Mouse (Mus musculus): ENCODE data around the gene Ppp2r2c.

Ppp2r2c gene

GRCm38 (mm10) chr5:36870916-36871315 is 2.6 kb downstream of the Ppp2r2c start:
- in situ Hi-C loops (cut with MseI, MboI) = no loop called here

- in situ Hi-C loops (cut with MseI, MboI) = no loop called here
Measured at GRCm38 (mm10) chr5:36875956-36876355, 7.6 kb downstream of the Ppp2r2c start.

GRCm38 (mm10) chr5:36876777-36877396 is 8.6 kb downstream of the Ppp2r2c start:
- in situ Hi-C loops (cut with MseI, MboI) = no loop called here

- in situ Hi-C loops (cut with MseI, MboI) = no loop called here
Measured at GRCm38 (mm10) chr5:36877641-36878040, 9.3 kb downstream of the Ppp2r2c start.

- in situ Hi-C loops (cut with MseI, MboI) = no loop called here
Measured at GRCm38 (mm10) chr5:36878801-36879200, 10.5 kb downstream of the Ppp2r2c start.

- in situ Hi-C loops (cut with MseI, MboI) = no loop called here
Measured at GRCm38 (mm10) chr5:36880622-36881021, 12.3 kb downstream of the Ppp2r2c start.

GRCm38 (mm10) chr5:36883516-36883915 is 15.2 kb downstream of the Ppp2r2c start:
- in situ Hi-C loops (cut with MseI, MboI) = no loop called here

- in situ Hi-C loops (cut with MseI, MboI) = no loop called here
Measured at GRCm38 (mm10) chr5:36885067-36885466, 16.8 kb downstream of the Ppp2r2c start.

GRCm38 (mm10) chr5:36885595-36885994 is 17.3 kb downstream of the Ppp2r2c start:
- in situ Hi-C loops (cut with MseI, MboI) = no loop called here

- in situ Hi-C loops (cut with MseI, MboI) = no loop called here
Measured at GRCm38 (mm10) chr5:36886298-36886697, 18.0 kb downstream of the Ppp2r2c start.

- in situ Hi-C loops (cut with MseI, MboI) = no loop called here
Measured at GRCm38 (mm10) chr5:36886852-36887283, 18.6 kb downstream of the Ppp2r2c start.

GRCm38 (mm10) chr5:36887299-36887988 is 19.1 kb downstream of the Ppp2r2c start:
- in situ Hi-C loops (cut with MseI, MboI) = no loop called here

GRCm38 (mm10) chr5:36888501-36888900 is 20.2 kb downstream of the Ppp2r2c start:
- in situ Hi-C loops (cut with MseI, MboI) = no loop called here

GRCm38 (mm10) chr5:36888911-36889310 is 20.6 kb downstream of the Ppp2r2c start:
- in situ Hi-C loops (cut with MseI, MboI) = no loop called here

GRCm38 (mm10) chr5:36889380-36889886 is 21.1 kb downstream of the Ppp2r2c start:
- in situ Hi-C loops (cut with MseI, MboI) = no loop called here

- in situ Hi-C loops (cut with MseI, MboI) = no loop called here
Measured at GRCm38 (mm10) chr5:36890794-36891193, 22.5 kb downstream of the Ppp2r2c start.

GRCm38 (mm10) chr5:36891793-36892470 is 23.6 kb downstream of the Ppp2r2c start:
- in situ Hi-C loops (cut with MseI, MboI) = no loop called here

GRCm38 (mm10) chr5:36893263-36893662 is 24.9 kb downstream of the Ppp2r2c start:
- in situ Hi-C loops (cut with MseI, MboI) = no loop called here

- in situ Hi-C loops (cut with MseI, MboI) = no loop called here
Measured at GRCm38 (mm10) chr5:36894070-36894469, 25.8 kb downstream of the Ppp2r2c start.

- in situ Hi-C loops (cut with MseI, MboI) = no loop called here
Measured at GRCm38 (mm10) chr5:36894604-36895368, 26.5 kb downstream of the Ppp2r2c start.

GRCm38 (mm10) chr5:36895621-36896573 is 27.6 kb downstream of the Ppp2r2c start:
- in situ Hi-C loops (cut with MseI, MboI) = no loop called here

Measured in mouse trophoblast stem cell (cell line).